Mouse (Mus musculus) embryonic fibroblast, embryonic 13.5 days (primary cell): Measurements from ENCODE around the gene Sik3.

ENCODE experiments used
- CTCF ChIP-seq: IDR thresholded peaks from 2 replicates; pipeline ENCODE4 v1.5.1; 2011; ENCODE audit warnings: mild to moderate bottlenecking, control low read depth, low read length, moderate library complexity, borderline replicate concordance; ENCODE audit not compliant: insufficient read depth
- POLR2A ChIP-seq: IDR thresholded peaks from 2 replicates; pipeline ENCODE4 v1.6.1; 2011; ENCODE audit warnings: low read depth, mild to moderate bottlenecking, control low read depth, low read length, moderate library complexity

- TF ChIP-seq CTCF (no peak), POLR2A (no peak)
Observed at GRCm38 (mm10) chr9:46191644-46192043, 179.0 kb downstream of the Sik3 start.
